Mouse (Mus musculus): ENCODE results near the gene Tfr2. TPM values are rescaled to one million over a fixed set of nuclear protein-coding genes. Genes with fewer than 3 reads are reported as not detected.

Tfr2 gene
- polyA plus RNA-seq, 1 experiment from 2014 or later = 157 TPM

DNA sequence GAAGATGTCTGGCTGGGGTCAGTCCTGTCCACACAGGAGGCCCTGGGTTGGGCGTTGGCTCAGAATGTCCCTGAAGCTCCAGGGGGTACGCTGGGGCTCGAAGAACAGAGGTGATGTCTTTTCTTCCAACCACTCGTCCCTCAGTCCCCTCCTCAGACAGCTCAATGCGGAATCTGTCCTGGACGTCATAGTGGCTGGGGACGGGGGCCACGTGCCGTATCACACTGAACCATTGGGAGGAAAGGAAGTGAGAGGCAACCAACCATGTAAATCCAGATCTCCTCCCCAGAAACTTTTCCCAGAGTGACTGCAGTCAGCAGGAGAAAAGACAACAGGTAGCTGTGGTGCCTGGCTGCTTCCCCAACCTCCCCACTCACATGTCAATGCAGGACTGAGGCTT is 30.0 kb downstream of the Tfr2 start:
- Histone ChIP-seq H3K27me3 (ENCODE audit: insufficient read depth, low read length) (no peaks in the 10 kb centered on the region), H3K9ac (replicated peaks) (peak overlapping the region; percentile 88), H3K4me3 (ENCODE audit: low read depth, low read length) (peak overlapping the region; percentile 69), H3K36me3 (replicated peaks; ENCODE audit: insufficient read depth, low read length) (peaks cover 2% of the 10 kb centered on the region; the same call in 1 of the 2 replicates), H3K9me3 (ENCODE audit: low read length) (no peaks in the 10 kb centered on the region), H3K4me2 (ENCODE audit: low read depth, low read length) (peak overlapping the region; percentile 98), H3K27ac (ENCODE audit: low read depth) (peak overlapping the region; percentile 79), H3K4me1 (ENCODE audit: insufficient read depth) (peaks cover 29% of the 10 kb centered on the region)
- 28% methylated on average over 9 of the region's 9 CpGs for WGBS (ENCODE audit: insufficient replicate concordance)
- ATAC-seq (no peak), DNase-seq (no peak)
- TF ChIP-seq CTCF (IDR thresholded peaks at IDR 0.05; ENCODE audit: low read depth) (no peak), EP300 (IDR thresholded peaks at IDR 0.05; ENCODE audit: low read depth) (no peak)

DNA sequence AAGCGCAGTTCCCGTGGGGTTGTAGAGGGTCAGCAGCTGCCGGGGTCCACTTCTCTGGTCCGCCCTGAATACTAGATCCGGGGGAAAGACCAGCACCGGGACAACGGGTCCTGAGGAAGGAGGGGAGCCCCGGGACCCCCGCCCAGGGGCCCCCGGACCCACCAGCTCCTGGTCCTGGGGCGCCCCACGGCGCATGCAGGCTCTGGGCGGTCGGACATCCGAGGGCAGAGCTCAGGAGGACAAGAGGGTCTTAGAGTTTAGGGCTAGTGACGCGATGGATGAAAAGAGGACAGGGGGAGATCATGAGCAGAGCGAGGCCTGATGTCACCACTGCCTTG is 30.6 kb downstream of the Tfr2 start:
- TF ChIP-seq CTCF (IDR thresholded peaks at IDR 0.05; ENCODE audit: low read depth) (no peak), EP300 (IDR thresholded peaks at IDR 0.05; ENCODE audit: low read depth) (no peak)
- peak; percentile 34 for ATAC-seq
- H3K36me3 ChIP-seq (replicated peaks; ENCODE audit: insufficient read depth, low read length) = peaks cover 2% of the 10 kb centered on the region; the same call in 1 of the 2 replicates
- H3K4me1 ChIP-seq (ENCODE audit: insufficient read depth) = peaks cover 29% of the 10 kb centered on the region
- H3K27me3 ChIP-seq (ENCODE audit: insufficient read depth, low read length) = no peaks in the 10 kb centered on the region
- no peaks in the 10 kb centered on the region for H3K9me3 ChIP-seq (ENCODE audit: low read length)
- H3K4me3 ChIP-seq (ENCODE audit: low read depth, low read length) = peak overlapping the region; percentile 69
- peak overlapping the region; percentile 79 for H3K27ac ChIP-seq (ENCODE audit: low read depth)
- peak overlapping the region; percentile 88 for H3K9ac ChIP-seq (replicated peaks)
- WGBS (ENCODE audit: insufficient replicate concordance) = under 1% methylated on average over 19 of the region's 19 CpGs
- no peak for DNase-seq
- H3K4me2 ChIP-seq (ENCODE audit: low read depth, low read length) = peak overlapping the region; percentile 98

DNA sequence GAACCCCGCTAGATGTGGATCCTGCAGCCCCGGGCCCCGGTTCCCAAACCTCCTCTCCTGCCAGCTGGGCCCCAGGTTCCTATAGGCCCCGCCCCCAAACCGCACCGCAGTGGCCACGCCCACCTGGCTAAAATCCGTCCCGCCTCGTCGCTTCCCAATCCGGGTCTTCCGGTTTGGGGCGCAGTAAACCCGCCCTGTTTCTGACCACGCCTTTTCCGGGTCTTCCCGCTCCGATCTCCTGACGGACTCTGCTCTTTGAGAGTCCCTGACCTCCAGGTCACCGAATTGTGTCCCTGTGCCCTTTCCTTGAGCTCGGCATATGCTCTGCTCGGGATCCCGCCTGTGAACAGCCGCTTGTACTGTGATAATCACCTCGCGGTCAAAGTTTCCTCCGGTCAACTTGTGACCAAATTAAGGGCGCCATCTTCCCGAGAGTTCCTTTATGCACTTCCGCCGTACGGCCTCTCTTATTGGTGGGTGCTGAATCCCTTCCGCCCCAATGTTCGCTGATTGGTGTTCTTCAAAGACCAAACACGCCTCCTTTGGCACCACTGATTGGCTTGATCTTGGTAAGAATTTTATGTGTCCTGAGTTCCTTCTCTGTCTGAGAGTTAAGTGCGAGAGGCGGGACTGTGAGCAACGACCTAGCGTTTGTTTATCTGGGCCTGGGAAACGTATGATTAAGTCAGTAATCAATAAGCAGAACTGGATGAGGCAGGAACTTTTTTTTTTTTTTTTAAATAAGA is 31.2 kb downstream of the Tfr2 start, which contains the start of gene Mospd3:
TSS of gene Mospd3 (minus strand) at position 440 of the 746 bp plus-strand sequence.
- Histone ChIP-seq H3K4me3 (ENCODE audit: low read depth, low read length) (peak within 1 kb of the TSS; percentile 69), H3K4me1 (ENCODE audit: insufficient read depth) (peaks cover 29% of the 10 kb centered on the region), H3K9ac (replicated peaks) (peak within 1 kb of the TSS; percentile 88), H3K36me3 (replicated peaks; ENCODE audit: insufficient read depth, low read length) (peaks cover 2% of the 10 kb centered on the region; the same call in 1 of the 2 replicates), H3K9me3 (ENCODE audit: low read length) (no peaks in the 10 kb centered on the region), H3K27ac (ENCODE audit: low read depth) (peak within 1 kb of the TSS; percentile 79), H3K27me3 (ENCODE audit: insufficient read depth, low read length) (no peaks in the 10 kb centered on the region), H3K4me2 (ENCODE audit: low read depth, low read length) (peak within 1 kb of the TSS; percentile 98)
- under 1% methylated on average over 40 of the region's 41 CpGs for WGBS (ENCODE audit: insufficient replicate concordance)
- TF ChIP-seq EP300 (IDR thresholded peaks at IDR 0.05; ENCODE audit: low read depth) = peak; percentile 60
- no peak for TF ChIP-seq CTCF (IDR thresholded peaks at IDR 0.05; ENCODE audit: low read depth)
- ATAC-seq (peak; percentile 95), DNase-seq (peak; percentile 98)

DNA sequence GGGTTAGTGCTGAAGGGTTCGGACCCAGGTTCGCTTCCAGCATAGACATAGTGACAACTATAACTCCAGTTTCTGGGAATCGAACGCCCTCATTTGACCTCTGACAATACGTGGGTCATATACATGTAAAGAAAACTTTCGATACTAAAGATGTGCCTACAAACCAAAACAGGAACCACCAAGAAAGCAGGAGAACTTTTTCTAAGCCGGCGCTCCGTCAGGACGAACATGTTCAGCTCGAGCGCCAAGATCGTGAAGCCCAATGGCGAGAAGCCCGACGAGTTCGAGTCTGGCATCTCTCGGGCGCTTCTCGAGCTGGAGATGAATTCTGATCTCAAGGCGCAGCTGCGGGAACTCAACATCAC is 31.7 kb downstream of the Tfr2 start:
- Histone ChIP-seq H3K9me3 (ENCODE audit: low read length) (no peaks in the 10 kb centered on the region), H3K27me3 (ENCODE audit: insufficient read depth, low read length) (no peaks in the 10 kb centered on the region), H3K36me3 (replicated peaks; ENCODE audit: insufficient read depth, low read length) (peaks cover 2% of the 10 kb centered on the region; the same call in 1 of the 2 replicates), H3K4me3 (ENCODE audit: low read depth, low read length) (peak overlapping the region; percentile 69), H3K4me2 (ENCODE audit: low read depth, low read length) (peak overlapping the region; percentile 78), H3K27ac (ENCODE audit: low read depth) (peak overlapping the region; percentile 79), H3K4me1 (ENCODE audit: insufficient read depth) (peaks cover 29% of the 10 kb centered on the region), H3K9ac (replicated peaks) (peak overlapping the region; percentile 63)
- ATAC-seq (no peak), DNase-seq (peak; percentile 54)
- no peak for TF ChIP-seq CTCF (IDR thresholded peaks at IDR 0.05; ENCODE audit: low read depth)
- no peak for TF ChIP-seq EP300 (IDR thresholded peaks at IDR 0.05; ENCODE audit: low read depth)
- WGBS (ENCODE audit: insufficient replicate concordance) = under 1% methylated on average over 22 of the region's 22 CpGs

DNA sequence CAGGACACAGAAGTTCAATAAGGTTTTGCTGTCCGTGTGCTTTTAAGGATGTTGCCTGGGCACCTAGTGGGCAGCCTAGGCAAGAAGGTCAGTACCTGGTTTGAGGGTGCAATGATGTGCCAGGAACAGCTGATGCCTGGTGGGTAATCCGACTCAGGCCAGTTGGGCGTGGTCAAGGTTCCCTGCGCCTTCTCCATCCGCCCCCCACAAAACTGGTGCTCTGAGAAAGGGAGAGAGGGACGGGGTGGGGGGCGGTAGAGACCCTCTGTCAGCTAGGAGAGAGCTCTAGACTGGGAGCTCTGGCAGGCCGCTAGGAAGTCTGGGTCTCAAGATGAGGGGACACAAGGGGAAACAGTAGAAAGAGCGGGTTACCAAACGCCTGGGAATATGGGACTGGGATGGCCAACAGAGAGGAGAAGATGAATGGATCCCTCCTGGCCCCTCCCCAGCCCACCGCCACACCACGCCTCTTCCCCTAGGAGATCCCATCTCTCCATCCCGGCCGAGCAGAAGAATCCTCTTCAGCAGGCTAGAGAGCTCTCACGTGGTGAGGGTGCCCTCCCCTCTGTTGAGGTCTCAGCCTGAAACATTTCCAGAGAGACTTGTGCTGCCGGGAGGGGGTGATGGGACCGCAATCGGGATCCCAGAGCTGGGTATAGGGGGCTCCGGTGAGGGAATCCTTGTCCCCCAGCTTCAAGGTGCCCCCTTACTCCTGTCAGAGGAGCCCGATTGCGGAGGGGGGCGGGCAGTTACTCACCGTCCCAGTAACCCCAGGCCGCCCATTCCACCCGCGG is 38.4 kb downstream of the Tfr2 start:
- WGBS (ENCODE audit: insufficient replicate concordance) = 47% methylated on average over 24 of the region's 26 CpGs
- peaks cover 20% of the 10 kb centered on the region for H3K4me1 ChIP-seq (ENCODE audit: insufficient read depth)
- H3K9ac ChIP-seq (replicated peaks) = no peak overlapping the region

DNA sequence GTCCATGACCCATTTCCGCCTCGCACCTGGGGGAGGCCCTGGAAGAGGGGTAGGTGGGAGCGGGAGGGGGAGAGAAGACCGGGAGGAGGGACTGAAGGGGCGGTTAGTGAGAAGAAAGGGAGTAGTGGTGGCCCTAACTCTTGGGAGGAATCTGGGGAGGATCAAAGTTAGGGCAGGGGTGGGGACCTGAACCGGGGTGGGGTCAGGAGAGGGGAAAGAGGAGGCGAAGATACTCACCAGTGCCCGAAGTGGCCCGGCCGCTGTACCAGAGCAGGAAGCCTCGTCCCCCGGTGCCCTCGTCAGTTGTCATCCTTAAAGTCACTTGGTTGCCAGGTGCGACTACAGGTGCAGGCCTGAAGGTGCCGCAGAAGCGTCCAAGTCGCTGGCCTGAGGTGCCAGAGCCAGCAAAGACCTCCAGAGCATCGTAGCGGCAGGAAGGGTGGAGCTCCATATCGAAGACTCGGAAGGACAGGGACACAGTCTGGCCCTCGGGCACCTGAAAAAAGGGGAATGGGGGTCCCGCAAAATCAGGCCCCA is 39.1 kb downstream of the Tfr2 start:
- DNase-seq (no peak), ATAC-seq (no peak)
- Histone ChIP-seq H3K4me3 (ENCODE audit: low read depth, low read length) (no peak overlapping the region), H3K9ac (replicated peaks) (no peak overlapping the region), H3K9me3 (ENCODE audit: low read length) (no peaks in the 10 kb centered on the region), H3K27ac (ENCODE audit: low read depth) (no peak overlapping the region), H3K4me1 (ENCODE audit: insufficient read depth) (peaks cover 20% of the 10 kb centered on the region), H3K4me2 (ENCODE audit: low read depth, low read length) (no peak overlapping the region), H3K27me3 (ENCODE audit: insufficient read depth, low read length) (no peaks in the 10 kb centered on the region), H3K36me3 (replicated peaks; ENCODE audit: insufficient read depth, low read length) (no peaks in the 10 kb centered on the region)
- no peak for TF ChIP-seq CTCF (IDR thresholded peaks at IDR 0.05; ENCODE audit: low read depth)
- no peak for TF ChIP-seq EP300 (IDR thresholded peaks at IDR 0.05; ENCODE audit: low read depth)
- WGBS (ENCODE audit: insufficient replicate concordance) = 46% methylated on average over 22 of the region's 23 CpGs

More for the DNA sequence above, 38.4 kb downstream of the Tfr2 start:
- H3K27me3 ChIP-seq (ENCODE audit: insufficient read depth, low read length) = no peaks in the 10 kb centered on the region
- H3K36me3 ChIP-seq (replicated peaks; ENCODE audit: insufficient read depth, low read length) = no peaks in the 10 kb centered on the region
- H3K27ac ChIP-seq (ENCODE audit: low read depth) = no peak overlapping the region
- TF ChIP-seq CTCF (IDR thresholded peaks at IDR 0.05; ENCODE audit: low read depth) (no peak), EP300 (IDR thresholded peaks at IDR 0.05; ENCODE audit: low read depth) (no peak)
- ATAC-seq (no peak), DNase-seq (no peak)
- H3K4me2 ChIP-seq (ENCODE audit: low read depth, low read length) = no peak overlapping the region
- no peaks in the 10 kb centered on the region for H3K9me3 ChIP-seq (ENCODE audit: low read length)
- no peak overlapping the region for H3K4me3 ChIP-seq (ENCODE audit: low read depth, low read length)
